Mouse (Mus musculus) hindbrain, embryonic 11.5 days (tissue): ENCODE data around the gene Gm5741. TPM values are rescaled to one million over a fixed set of nuclear protein-coding genes. Genes with fewer than 3 reads are reported as not detected.
A peak's percentile ranks its signal among the peaks of the same experiment; 100 is the strongest.

Source experiments
- ATAC-seq: fragments of 200-750 bp; cut with Nextera tagmentation; 2 replicates; pipeline ENCODE4 v1.8.0; 2017; ENCODE audit warnings: mild to moderate bottlenecking, moderate TSS enrichment, moderate library complexity; ENCODE audit not compliant: low FRiP score
- DNase-seq: peaks from one replicate; pipeline ENCODE4 v3.0.0-alpha.2; 2015; ENCODE audit warnings: low spot score
- H3K27ac ChIP-seq: fragments of 300-500 bp; sonication (generic); 2 replicates; pipeline ENCODE4 v1.5.1; 2014; ENCODE audit warnings: mild to moderate bottlenecking, low read depth, low read length
- H3K27me3 ChIP-seq: fragments of 300-500 bp; sonication (generic); 2 replicates; pipeline ENCODE4 v1.6.1; 2014; ENCODE audit warnings: mild to moderate bottlenecking, low read length, moderate library complexity, mixed read lengths; ENCODE audit not compliant: control insufficient read depth, insufficient read depth
- H3K36me3 ChIP-seq: fragments of 300-500 bp; sonication (generic); 2 replicates; pipeline ENCODE4 v1.6.1; 2014; ENCODE audit warnings: mild to moderate bottlenecking, low read length, moderate library complexity, mixed read lengths; ENCODE audit not compliant: control insufficient read depth, insufficient read depth
- H3K4me1 ChIP-seq: fragments of 300-500 bp; sonication (generic); replicated peaks from 2 replicates; pipeline ENCODE4 v1.6.1; 2014; ENCODE audit warnings: low read length, mixed read lengths; ENCODE audit not compliant: control insufficient read depth, insufficient read depth
- H3K4me2 ChIP-seq: fragments of 300-500 bp; sonication (generic); replicated peaks from 2 replicates; pipeline ENCODE4 v1.6.1; 2014; ENCODE audit warnings: mild to moderate bottlenecking, low read depth, low read length
- H3K4me3 ChIP-seq: fragments of 300-500 bp; sonication (generic); 2 replicates; pipeline ENCODE4 v1.5.1; 2014; ENCODE audit warnings: low read depth, low read length
- H3K9ac ChIP-seq: fragments of 300-500 bp; sonication (generic); 2 replicates; pipeline ENCODE4 v1.6.1; 2014; ENCODE audit warnings: low read depth, low read length
- H3K9me3 ChIP-seq: fragments of 300-500 bp; sonication (generic); 2 replicates; pipeline ENCODE4 v1.6.1; 2016; ENCODE audit warnings: low read length; ENCODE audit not compliant: control insufficient read depth
- WGBS: fragments of 180-500 bp; shearing (Covaris S2); extraction: QIAGEN DNeasy Blood & Tissue Kit; methylation state at CpG from one replicate; pipeline ENCODE4 v1.1.7; 2014; 5-methylcytosine and 5-hydroxymethylcytosine counted together
- polyA plus RNA-seq: library from polyadenylated mRNA; unstranded; fragments of >200 nt; fragmentation: Nextera tagmentation; extraction: Ambion mirVana; gene quantifications from 2 replicates; pipeline ENCODE4 v1.2.1, GENCODE M21; 2014

Gene Gm5741
- polyA plus RNA-seq, 1 experiment from 2014 or later, result not detected

- WGBS, result under 1% methylated on average over 57 of the region's 57 CpGs
- ATAC-seq, result peak; percentile 15
- peak overlapping the region; percentile 88 for H3K27ac ChIP-seq
Measured at GRCm38 (mm10) chr8:85037681-85038531, 29.9 kb downstream of the Gm5741 start.

GRCm38 (mm10) chr8:85037366-85037680, 30.5 kb downstream of the Gm5741 start:
- H3K36me3 ChIP-seq, result no peaks in the 10 kb centered on the region
- ATAC-seq (peak; percentile 76), DNase-seq (peak; percentile 71)
- peaks cover 6% of the 10 kb centered on the region; the same call in 1 of the 2 replicates for H3K4me1 ChIP-seq
- 0% methylated on average over 10 of the region's 14 CpGs for WGBS
- no peaks in the 10 kb centered on the region for H3K27me3 ChIP-seq
- peak overlapping the region; percentile 79 for H3K4me3 ChIP-seq
- H3K9me3 ChIP-seq, result no peaks in the 10 kb centered on the region
- peak overlapping the region; percentile 89 for H3K9ac ChIP-seq
- peak overlapping the region; percentile 92 for H3K4me2 ChIP-seq
- peak overlapping the region; percentile 88 for H3K27ac ChIP-seq

More at GRCm38 (mm10) chr8:85037681-85038531, 29.9 kb downstream of the Gm5741 start:
- Histone ChIP-seq H3K27me3 (no peaks in the 10 kb centered on the region), H3K36me3 (no peaks in the 10 kb centered on the region), H3K9ac (peak overlapping the region; percentile 89), H3K4me1 (peaks cover 6% of the 10 kb centered on the region; the same call in 1 of the 2 replicates), H3K4me3 (peak overlapping the region; percentile 79), H3K9me3 (no peaks in the 10 kb centered on the region), H3K4me2 (peak overlapping the region; percentile 92)
- DNase-seq, result peak; percentile 56

- Histone ChIP-seq H3K36me3 (no peaks in the 10 kb centered on the region), H3K4me3 (peak within 1 kb of the TSS; percentile 79), H3K4me2 (peak within 1 kb of the TSS; percentile 92), H3K27ac (peak within 1 kb of the TSS; percentile 88), H3K9ac (peak within 1 kb of the TSS; percentile 89), H3K4me1 (peaks cover 6% of the 10 kb centered on the region; the same call in 1 of the 2 replicates), H3K27me3 (no peaks in the 10 kb centered on the region), H3K9me3 (no peaks in the 10 kb centered on the region)
- DNase-seq (peak; percentile 89), ATAC-seq (peak; percentile 92)
- WGBS, result under 1% methylated on average over 47 of the region's 59 CpGs
Measured at GRCm38 (mm10) chr8:85036718-85037365, 30.9 kb downstream of the Gm5741 start, which contains the start of gene Tnpo2. Gene Tnpo2, plus strand, starts transcription at chr8:85036915.

- Histone ChIP-seq H3K9me3 (no peaks in the 10 kb centered on the region), H3K9ac (peak overlapping the region; percentile 74), H3K27me3 (no peaks in the 10 kb centered on the region), H3K36me3 (no peaks in the 10 kb centered on the region), H3K4me1 (peaks cover 6% of the 10 kb centered on the region; the same call in 1 of the 2 replicates), H3K27ac (peak overlapping the region; percentile 88), H3K4me3 (peak overlapping the region; percentile 79), H3K4me2 (peak overlapping the region; percentile 89)
- under 1% methylated on average over 9 of the region's 9 CpGs for WGBS
- ATAC-seq, result peak; percentile 53
- DNase-seq, result no peak
Measured at GRCm38 (mm10) chr8:85036381-85036717, 31.4 kb downstream of the Gm5741 start.

- peak overlapping the region; percentile 79 for H3K4me3 ChIP-seq
- H3K4me1 ChIP-seq, result peaks cover 6% of the 10 kb centered on the region; the same call in 1 of the 2 replicates
- no peaks in the 10 kb centered on the region for H3K9me3 ChIP-seq
- no peaks in the 10 kb centered on the region for H3K27me3 ChIP-seq
- ATAC-seq (peak; percentile 4), DNase-seq (peak; percentile 36)
- H3K9ac ChIP-seq, result peak overlapping the region; percentile 74
- 2% methylated on average over 15 of the region's 15 CpGs for WGBS
- peak overlapping the region; percentile 88 for H3K27ac ChIP-seq
- peak overlapping the region; percentile 89 for H3K4me2 ChIP-seq
- no peaks in the 10 kb centered on the region for H3K36me3 ChIP-seq
Measured at GRCm38 (mm10) chr8:85035728-85036310, 32.0 kb downstream of the Gm5741 start.

- Histone ChIP-seq H3K4me2 (peak overlapping the region; percentile 89), H3K36me3 (0 out of 2 replicates have a peak, but pooled peaks cover 2% of the 10 kb centered on the region), H3K27me3 (no peaks in the 10 kb centered on the region), H3K4me3 (peak overlapping the region; percentile 79), H3K27ac (no peak overlapping the region), H3K4me1 (peaks cover 6% of the 10 kb centered on the region; the same call in 1 of the 2 replicates), H3K9me3 (no peaks in the 10 kb centered on the region), H3K9ac (peak overlapping the region; percentile 74)
- 8% methylated on average over 12 of the region's 12 CpGs for WGBS
- DNase-seq (no peak), ATAC-seq (no peak)
Measured at GRCm38 (mm10) chr8:85035165-85035727, 32.5 kb downstream of the Gm5741 start.

- Histone ChIP-seq H3K27ac (no peak overlapping the region), H3K9me3 (no peaks in the 10 kb centered on the region), H3K27me3 (no peaks in the 10 kb centered on the region), H3K4me1 (peaks cover 6% of the 10 kb centered on the region; the same call in 1 of the 2 replicates), H3K9ac (no peak overlapping the region), H3K4me2 (peak overlapping the region; percentile 89), H3K36me3 (0 out of 2 replicates have a peak, but pooled peaks cover 2% of the 10 kb centered on the region), H3K4me3 (peak overlapping the region; percentile 79; the same call in 1 of the 2 replicates)
- ATAC-seq, result no peak
- peak; percentile 80 for DNase-seq
- 4% methylated on average over 13 of the region's 13 CpGs for WGBS
Measured at GRCm38 (mm10) chr8:85034764-85035163, 33.0 kb downstream of the Gm5741 start.

GRCm38 (mm10) chr8:85033867-85034266, 33.9 kb downstream of the Gm5741 start:
- H3K27me3 ChIP-seq, result no peaks in the 10 kb centered on the region
- H3K4me2 ChIP-seq, result no peak overlapping the region
- no peak overlapping the region for H3K4me3 ChIP-seq
- H3K9ac ChIP-seq, result no peak overlapping the region
- no peak for DNase-seq
- ATAC-seq, result no peak
- peaks cover 8% of the 10 kb centered on the region; the same call in 1 of the 2 replicates for H3K4me1 ChIP-seq
- H3K27ac ChIP-seq, result no peak overlapping the region
- 0 out of 2 replicates have a peak, but pooled peaks cover 5% of the 10 kb centered on the region for H3K36me3 ChIP-seq
- WGBS, result 60% methylated on average over 1 of the region's 1 CpGs
- no peaks in the 10 kb centered on the region for H3K9me3 ChIP-seq
